Mouse (Mus musculus) cortical plate, adult 2 months (tissue): ENCODE measurements around the gene Sgsh. TPM values are rescaled to one million over a fixed set of nuclear protein-coding genes. Genes with fewer than 3 reads are reported as not detected.

Experiments
- H3K27ac ChIP-seq: fragments of 200-500 bp; 2 replicates; pipeline ENCODE4 v1.5.1; 2012; ENCODE audit warnings: low read length, control low read depth, inconsistent platforms; ENCODE audit not compliant: insufficient read depth
- H3K4me1 ChIP-seq: fragments of 200-500 bp; 2 replicates; pipeline ENCODE4 v1.6.1; 2011; ENCODE audit warnings: low read length; ENCODE audit not compliant: control insufficient read depth, insufficient read depth
- H3K4me3 ChIP-seq: fragments of 200-500 bp; 2 replicates; pipeline ENCODE4 v1.5.1; 2011; ENCODE audit warnings: mild to moderate bottlenecking, low read length, control low read depth; ENCODE audit not compliant: insufficient read depth
- CTCF ChIP-seq: fragments of 200-500 bp; IDR thresholded peaks from 2 replicates; pipeline ENCODE4 v1.5.1; 2011; ENCODE audit warnings: mild to moderate bottlenecking, control low read depth, low read length; ENCODE audit not compliant: insufficient read depth; ENCODE audit errors: extremely low read depth
- POLR2A ChIP-seq: fragments of 200-500 bp; IDR thresholded peaks from 2 replicates; pipeline ENCODE4 v1.6.1; 2011; ENCODE audit warnings: mild to moderate bottlenecking, low read length, control low read depth; ENCODE audit not compliant: insufficient read depth; ENCODE audit errors: extremely low read depth
- polyA plus RNA-seq: library from polyadenylated mRNA; depleted of rRNA; stranded (reverse); fragments of >200 nt; gene quantifications from 2 replicates; pipeline ENCODE4 v1.2.3, GENCODE M21; 2012

Gene Sgsh
- polyA plus RNA-seq, 1 experiment, result 6.3 TPM

DNA sequence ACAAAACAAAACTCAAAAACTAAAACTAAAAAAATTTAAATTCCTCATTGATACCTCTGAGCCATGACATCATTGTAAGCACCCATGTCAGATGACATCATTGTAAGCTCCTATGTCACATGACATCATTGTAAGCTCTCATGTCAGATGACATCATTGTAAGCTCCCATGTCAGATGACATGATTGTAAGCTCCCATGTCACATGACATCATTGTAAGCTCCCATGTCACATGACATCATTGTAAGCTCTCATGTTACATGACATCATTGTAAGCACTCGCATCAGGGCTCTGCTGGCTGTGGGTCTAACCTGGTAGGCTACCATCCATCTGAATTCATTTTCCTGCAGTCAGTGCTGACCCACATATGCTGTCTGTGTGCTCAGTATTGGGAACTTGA, 23.2 kb upstream of the Sgsh start:
- TF ChIP-seq CTCF (no peak), POLR2A (no peak)
- no peak overlapping the region for H3K27ac ChIP-seq
- no peaks in the 10 kb centered on the region for H3K4me1 ChIP-seq

GRCm38 (mm10) chr11:119377326-119377725, 22.0 kb upstream of the Sgsh start:
- Histone ChIP-seq H3K4me3 (no peak overlapping the region), H3K27ac (no peak overlapping the region), H3K4me1 (no peaks in the 10 kb centered on the region)
- no peak for TF ChIP-seq CTCF

More for the DNA sequence above, 23.2 kb upstream of the Sgsh start:
- no peak overlapping the region for H3K4me3 ChIP-seq

DNA sequence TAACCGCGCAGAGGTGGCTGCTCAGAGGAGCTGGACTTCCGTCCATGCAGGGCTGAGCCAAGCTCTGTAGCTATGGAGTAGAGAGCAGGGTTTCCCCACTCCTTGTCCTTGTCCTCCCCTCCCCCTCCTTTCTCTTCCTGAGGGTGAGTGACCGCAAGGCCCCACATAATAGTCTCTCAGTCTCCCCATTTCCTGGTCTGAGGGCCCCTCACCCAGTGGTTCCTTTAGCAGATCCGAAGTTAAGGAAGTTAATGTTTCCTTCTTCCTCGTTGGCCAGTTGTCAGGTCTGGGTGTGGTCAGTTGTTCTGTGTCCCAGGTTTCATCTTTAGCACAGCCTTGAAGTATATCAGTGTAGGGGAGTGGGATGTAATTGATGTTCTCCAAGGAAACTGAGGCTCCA, 20.1 kb upstream of the Sgsh start:
- no peak overlapping the region for H3K4me3 ChIP-seq
- no peak overlapping the region for H3K27ac ChIP-seq
- no peaks in the 10 kb centered on the region for H3K4me1 ChIP-seq
- no peak for TF ChIP-seq POLR2A
- no peak for TF ChIP-seq CTCF

DNA sequence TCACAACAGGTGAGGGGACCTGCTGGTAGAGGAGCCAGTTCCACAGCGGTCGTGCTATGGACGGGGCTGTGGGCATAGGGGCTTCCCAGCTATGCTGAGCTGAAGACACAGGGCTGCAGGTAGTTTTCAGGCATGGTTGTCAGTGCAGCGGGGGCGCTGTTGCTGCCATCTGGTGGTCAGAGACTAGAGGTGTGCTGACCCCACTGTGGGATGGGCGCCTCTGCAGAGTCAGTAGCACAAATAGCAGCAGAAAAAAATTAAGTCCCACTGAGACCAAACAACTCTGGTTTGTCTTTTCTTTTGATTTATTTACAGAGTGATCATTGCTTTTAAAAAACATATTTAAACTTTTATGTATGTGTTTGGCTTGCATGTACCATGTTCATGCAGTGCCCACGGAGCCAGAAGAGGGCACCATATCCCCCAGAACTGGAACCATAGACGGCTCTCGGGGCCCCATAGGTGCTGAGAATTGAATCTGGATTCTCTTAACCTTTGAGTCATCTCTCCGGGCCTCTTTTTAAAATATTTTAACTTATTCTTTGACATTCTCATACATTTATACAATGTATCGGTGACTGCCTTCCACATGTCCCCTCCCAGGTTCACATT, 8.3 kb upstream of the Sgsh start:
- Histone ChIP-seq H3K4me1 (no peaks in the 10 kb centered on the region), H3K27ac (no peak overlapping the region), H3K4me3 (no peak overlapping the region)
- TF ChIP-seq POLR2A, result no peak
- peak; percentile 69 for TF ChIP-seq CTCF

- TF ChIP-seq POLR2A (no peak), CTCF (no peak)
- H3K4me3 ChIP-seq, result no peak overlapping the region
- no peak overlapping the region for H3K27ac ChIP-seq
- H3K4me1 ChIP-seq, result no peaks in the 10 kb centered on the region
These were observed 7.6 kb upstream of the Sgsh start for GRCm38 (mm10) chr11:119362769-119363533.

GRCm38 (mm10) chr11:119359089-119359488, 3.8 kb upstream of the Sgsh start:
- Histone ChIP-seq H3K27ac (no peak overlapping the region), H3K4me1 (peaks cover 2% of the 10 kb centered on the region; the same call in 1 of the 2 replicates), H3K4me3 (no peak overlapping the region)
- TF ChIP-seq CTCF, result no peak
- TF ChIP-seq POLR2A, result no peak

DNA sequence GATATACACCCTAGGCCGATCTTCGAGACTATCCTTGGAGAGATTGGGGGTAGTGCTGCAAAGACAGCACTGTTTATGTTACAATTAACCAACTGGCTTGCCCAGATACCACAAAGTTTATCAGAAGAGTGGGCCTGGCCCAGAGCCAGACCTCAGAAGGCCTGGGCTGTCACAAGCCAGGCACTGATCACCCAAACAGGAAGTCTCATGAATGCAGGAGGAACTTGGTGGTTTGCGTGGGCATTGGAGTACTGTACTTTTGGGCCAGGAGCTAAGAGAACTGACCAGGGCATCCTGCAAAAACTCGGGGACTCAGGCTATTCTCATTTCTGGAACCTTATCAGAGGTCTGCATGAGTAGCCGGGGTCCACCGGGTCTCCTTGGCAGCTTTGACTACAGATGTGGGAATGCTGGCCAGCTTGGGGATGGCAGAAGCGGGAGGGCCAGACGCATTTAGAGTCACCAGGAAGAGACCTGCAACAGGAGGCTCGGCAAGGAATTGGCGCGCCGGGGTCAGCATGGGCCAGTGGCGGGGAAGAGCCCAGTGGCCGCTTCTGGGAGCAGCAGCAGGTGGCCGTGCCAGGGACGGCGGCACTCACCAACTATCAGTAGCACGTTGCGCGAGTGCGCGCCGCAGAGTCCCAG, 416 bp downstream of the Sgsh start:
- Histone ChIP-seq H3K4me3 (peak overlapping the region; percentile 95), H3K27ac (peak overlapping the region; percentile 38), H3K4me1 (peaks cover 2% of the 10 kb centered on the region; the same call in 1 of the 2 replicates)
- TF ChIP-seq POLR2A (no peak), CTCF (no peak)

DNA sequence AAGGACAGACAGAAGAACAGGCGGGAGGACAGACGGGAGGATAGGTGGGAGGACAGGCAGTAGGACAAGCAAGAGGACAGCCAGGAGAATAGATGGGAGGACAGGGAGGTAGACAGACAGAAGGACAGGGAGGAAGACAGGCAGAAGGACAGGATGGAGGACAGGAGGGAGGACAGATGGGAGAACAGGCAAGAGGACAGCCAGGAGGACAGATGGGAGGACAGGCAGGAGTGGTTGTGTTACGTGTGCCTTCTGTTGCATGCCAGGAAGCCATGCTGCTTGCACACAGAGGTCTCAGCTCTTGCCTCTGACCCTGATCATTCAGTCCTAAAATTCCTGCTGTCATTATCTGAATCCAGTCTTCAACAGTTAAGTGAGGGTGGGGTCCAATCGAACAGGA, 1.4 kb downstream of the Sgsh start:
- no peak overlapping the region for H3K4me3 ChIP-seq
- no peak overlapping the region for H3K27ac ChIP-seq
- TF ChIP-seq POLR2A, result no peak
- no peak for TF ChIP-seq CTCF
- peaks cover 2% of the 10 kb centered on the region; the same call in 1 of the 2 replicates for H3K4me1 ChIP-seq

DNA sequence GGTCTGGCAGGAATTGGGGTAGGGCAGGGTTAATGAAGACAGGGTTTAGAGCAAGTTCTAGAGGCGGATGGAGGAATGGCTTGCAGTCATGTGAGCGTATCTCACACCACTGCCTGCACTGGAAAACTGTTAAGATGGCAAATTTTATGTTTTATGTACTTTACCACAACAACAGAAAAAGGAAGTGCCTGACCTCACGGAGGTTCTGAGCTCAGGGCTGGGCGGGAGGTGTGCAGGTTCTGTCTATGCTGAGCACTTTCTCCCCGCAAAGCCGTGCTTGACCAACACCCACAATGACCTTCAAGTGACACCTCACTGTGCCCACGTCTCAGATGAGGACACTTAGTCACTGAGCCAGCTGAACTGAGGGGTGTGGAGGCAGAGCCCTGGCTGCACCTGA, 3.2 kb downstream of the Sgsh start:
- no peak for TF ChIP-seq POLR2A
- no peak for TF ChIP-seq CTCF
- peaks cover 2% of the 10 kb centered on the region; the same call in 1 of the 2 replicates for H3K4me1 ChIP-seq
- no peak overlapping the region for H3K4me3 ChIP-seq
- no peak overlapping the region for H3K27ac ChIP-seq

DNA sequence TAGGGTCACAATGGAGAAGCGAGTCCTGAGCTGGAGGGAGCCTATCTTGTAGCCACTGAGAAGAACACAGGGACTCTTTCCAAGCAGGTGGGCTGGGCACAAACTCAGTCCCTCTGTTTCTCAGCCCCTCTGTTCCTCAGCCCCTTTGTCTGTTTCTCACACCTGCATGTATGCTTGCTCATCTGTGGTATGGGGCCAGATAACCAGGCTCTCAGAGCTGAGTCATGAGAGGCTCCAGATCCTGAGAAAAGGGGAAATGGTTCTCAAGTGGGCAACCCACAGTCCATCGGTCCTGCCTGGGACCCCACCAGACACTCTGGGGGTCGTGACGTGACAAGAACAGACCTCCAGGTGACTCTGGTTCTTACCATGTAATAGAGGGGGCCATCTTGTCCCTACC, 8.2 kb downstream of the Sgsh start:
- H3K4me1 ChIP-seq, result no peaks in the 10 kb centered on the region
- no peak for TF ChIP-seq POLR2A
- TF ChIP-seq CTCF, result no peak
- H3K27ac ChIP-seq, result no peak overlapping the region
- no peak overlapping the region for H3K4me3 ChIP-seq

DNA sequence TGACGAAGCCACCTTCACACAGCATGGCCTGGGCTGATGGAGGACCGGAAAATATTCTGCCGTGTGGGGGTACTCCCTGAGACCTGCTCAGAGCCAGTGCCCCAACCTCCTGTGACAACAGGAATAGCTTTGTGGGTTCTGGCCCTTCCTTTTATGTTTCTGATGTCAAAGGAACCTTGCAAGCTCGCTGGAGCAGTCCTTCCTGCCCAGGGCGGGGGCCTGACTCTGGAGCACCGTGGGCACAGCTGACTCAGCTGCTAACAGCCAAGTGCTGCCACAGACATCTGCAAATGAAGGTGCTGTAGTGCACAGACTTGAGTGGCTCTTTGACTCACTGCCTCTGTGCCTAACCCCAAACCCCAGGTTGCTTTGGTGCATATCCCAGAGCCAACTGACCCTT, 10.5 kb downstream of the Sgsh start:
- Histone ChIP-seq H3K4me3 (no peak overlapping the region), H3K4me1 (no peaks in the 10 kb centered on the region)

More for the DNA sequence above, 10.5 kb downstream of the Sgsh start:
- no peak for TF ChIP-seq POLR2A
- TF ChIP-seq CTCF, result no peak
- H3K27ac ChIP-seq, result no peak overlapping the region
